Mouse (Mus musculus) brain, embryonic 14.5 days (tissue): Measurements from ENCODE around the gene 5730522E02Rik.

Experiments used
- CTCF ChIP-seq: fragments of 200-500 bp; IDR thresholded peaks from 2 replicates; pipeline ENCODE4 v1.5.1; 2012; ENCODE audit warnings: inconsistent platforms, mild to moderate bottlenecking, moderate library complexity, borderline replicate concordance; ENCODE audit not compliant: insufficient read depth, insufficient read length; ENCODE audit errors: extremely low read depth
- POLR2A ChIP-seq: fragments of 200-500 bp; IDR thresholded peaks from 2 replicates; pipeline ENCODE4 v1.6.1; 2012; ENCODE audit warnings: mild to moderate bottlenecking, inconsistent platforms, borderline replicate concordance; ENCODE audit not compliant: poor library complexity, insufficient read depth, insufficient read length, severe bottlenecking; ENCODE audit errors: extremely low read depth

- TF ChIP-seq CTCF, result no peak
- TF ChIP-seq POLR2A, result no peak
These were observed 92.9 kb downstream of the 5730522E02Rik start for GRCm38 (mm10) chr11:26117651-26118050.
